Mouse (Mus musculus) olfactory bulb, adult 2 months (tissue): ENCODE results near the gene Shprh. TPM values are rescaled to one million over a fixed set of nuclear protein-coding genes. Genes with fewer than 3 reads are reported as not detected.
A peak's percentile ranks its signal among the peaks of the same experiment; 100 is the strongest.

Source experiments
- H3K27ac ChIP-seq: fragments of 200-500 bp; 2 replicates; pipeline ENCODE4 v1.5.1; 2012; ENCODE audit warnings: low read depth, low read length; ENCODE audit not compliant: insufficient read depth
- H3K4me1 ChIP-seq: fragments of 200-500 bp; 2 replicates; pipeline ENCODE4 v1.6.1; 2012; ENCODE audit warnings: low read length; ENCODE audit not compliant: control insufficient read depth, insufficient read depth
- H3K4me3 ChIP-seq: fragments of 200-500 bp; 2 replicates; pipeline ENCODE4 v1.5.1; 2012; ENCODE audit warnings: mild to moderate bottlenecking, low read depth, low read length, moderate library complexity; ENCODE audit not compliant: insufficient read depth
- CTCF ChIP-seq: fragments of 200-500 bp; IDR thresholded peaks from 2 replicates; pipeline ENCODE4 v1.5.1; 2012; ENCODE audit warnings: low read depth, mild to moderate bottlenecking, low read length, moderate library complexity; ENCODE audit not compliant: insufficient read depth
- POLR2A ChIP-seq: fragments of 200-500 bp; IDR thresholded peaks from 2 replicates; pipeline ENCODE4 v1.6.1; 2012; ENCODE audit warnings: mild to moderate bottlenecking, low read depth, low read length, moderate library complexity; ENCODE audit not compliant: insufficient read depth
- WGBS: fragments of 180-500 bp; shearing (Covaris S2); methylation state at CpG from one replicate; pipeline ENCODE4 v1.1.7; 2018; 5-methylcytosine and 5-hydroxymethylcytosine counted together
- polyA plus RNA-seq: library from polyadenylated mRNA; stranded (reverse); fragments of >200 nt; gene quantifications from 2 replicates; pipeline ENCODE4 v1.2.4, GENCODE M21; 2012; ENCODE audit warnings: low replicate concordance; ENCODE audit not compliant: missing spikeins, insufficient read depth, insufficient read length

The Shprh gene
- not detected in 2 replicates for polyA plus RNA-seq

- TF ChIP-seq POLR2A (peak; percentile 67; the same call in 1 of the 2 replicates), CTCF (no peak)
- H3K27ac ChIP-seq = peak within 1 kb of the TSS; percentile 41; the same call in 1 of the 2 replicates
Observed at GRCm38 (mm10) chr10:11148884-11149741, at the start of gene Shprh. TSS of gene Shprh (plus strand) at chr10:11149427.

GRCm38 (mm10) chr10:11121781-11122180 is 27.4 kb upstream of the Shprh start:
- TF ChIP-seq POLR2A (no peak), CTCF (no peak)
- 81% methylated on average over 2 of the region's 2 CpGs for WGBS
- no peak overlapping the region for H3K27ac ChIP-seq
- no peaks in the 10 kb centered on the region for H3K4me1 ChIP-seq
- no peak overlapping the region for H3K4me3 ChIP-seq

More at GRCm38 (mm10) chr10:11148884-11149741, at the start of gene Shprh:
- under 1% methylated on average over 60 of the region's 60 CpGs for WGBS
- peak within 1 kb of the TSS; percentile 89 for H3K4me3 ChIP-seq
- peaks cover 4% of the 10 kb centered on the region for H3K4me1 ChIP-seq

GRCm38 (mm10) chr10:11145580-11145979 is 3.6 kb upstream of the Shprh start:
- no peak overlapping the region for H3K4me3 ChIP-seq
- no peaks in the 10 kb centered on the region for H3K4me1 ChIP-seq
- H3K27ac ChIP-seq = no peak overlapping the region
- no peak for TF ChIP-seq CTCF
- no peak for TF ChIP-seq POLR2A

DNA sequence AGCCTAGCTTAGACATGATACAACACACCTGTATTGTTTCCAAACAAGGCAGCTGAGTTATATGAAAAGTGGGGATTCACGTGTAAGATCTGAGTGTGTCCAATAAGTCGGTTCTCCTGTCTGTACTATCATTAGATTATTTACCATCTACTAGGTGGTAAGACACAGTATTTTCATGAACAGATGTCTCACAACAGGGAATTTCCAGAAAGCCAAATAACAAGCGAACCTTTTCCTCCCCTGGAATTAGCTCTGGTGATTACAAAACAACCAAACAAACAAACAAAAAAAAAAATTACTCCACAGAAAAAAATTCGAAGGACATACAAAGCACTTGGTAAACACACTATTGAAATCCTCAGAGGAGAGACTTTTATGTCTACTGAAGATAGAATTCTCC is 781 bp upstream of the Shprh start:
- no peak overlapping the region for H3K27ac ChIP-seq
- H3K4me3 ChIP-seq = no peak overlapping the region
- H3K4me1 ChIP-seq = peaks cover 4% of the 10 kb centered on the region
- 48% methylated on average over 4 of the region's 4 CpGs for WGBS
- TF ChIP-seq POLR2A (no peak), CTCF (no peak)

- peaks cover 4% of the 10 kb centered on the region for H3K4me1 ChIP-seq
- TF ChIP-seq CTCF (no peak), POLR2A (no peak)
- WGBS = under 1% methylated on average over 20 of the region's 20 CpGs
Observed at GRCm38 (mm10) chr10:11149742-11150125, 507 bp downstream of the Shprh start.

DNA sequence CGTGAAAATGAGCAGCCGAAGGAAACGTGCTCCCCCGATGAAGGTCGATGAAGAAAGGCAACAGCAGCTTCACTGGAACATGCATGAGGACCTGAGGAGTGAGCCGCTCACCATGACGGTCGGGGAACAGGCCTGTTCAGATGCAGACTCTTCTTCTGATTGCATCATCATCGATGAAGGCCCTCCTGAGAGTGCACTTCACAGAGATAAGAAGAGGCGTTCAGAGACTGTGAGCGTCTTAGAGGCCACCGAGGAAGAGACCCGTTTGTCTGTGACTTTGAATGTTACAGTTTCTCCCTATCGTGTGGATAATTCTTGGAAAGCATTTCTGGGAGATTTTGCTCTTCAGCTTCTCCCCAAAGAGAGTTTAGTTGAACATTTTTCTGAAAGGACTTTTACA is 2.4 kb downstream of the Shprh start:
- 95% methylated on average over 14 of the region's 14 CpGs for WGBS
- Histone ChIP-seq H3K27ac (no peak overlapping the region), H3K4me1 (peaks cover 4% of the 10 kb centered on the region), H3K4me3 (no peak overlapping the region)
- TF ChIP-seq POLR2A (no peak), CTCF (no peak)

More at GRCm38 (mm10) chr10:11149742-11150125, 507 bp downstream of the Shprh start:
- Histone ChIP-seq H3K4me3 (peak overlapping the region; percentile 89), H3K27ac (peak overlapping the region; percentile 41; the same call in 1 of the 2 replicates)

GRCm38 (mm10) chr10:11157039-11157438 is 7.8 kb downstream of the Shprh start:
- no peak overlapping the region for H3K27ac ChIP-seq
- 80% methylated on average over 9 of the region's 9 CpGs for WGBS
- TF ChIP-seq CTCF (no peak), POLR2A (no peak)
- peaks cover 3% of the 10 kb centered on the region; the same call in 1 of the 2 replicates for H3K4me1 ChIP-seq
- no peak overlapping the region for H3K4me3 ChIP-seq

GRCm38 (mm10) chr10:11164537-11164936 is 15.3 kb downstream of the Shprh start:
- Histone ChIP-seq H3K4me1 (no peaks in the 10 kb centered on the region), H3K27ac (no peak overlapping the region), H3K4me3 (no peak overlapping the region)
- TF ChIP-seq CTCF (no peak), POLR2A (no peak)
- 76% methylated on average over 5 of the region's 5 CpGs for WGBS

DNA sequence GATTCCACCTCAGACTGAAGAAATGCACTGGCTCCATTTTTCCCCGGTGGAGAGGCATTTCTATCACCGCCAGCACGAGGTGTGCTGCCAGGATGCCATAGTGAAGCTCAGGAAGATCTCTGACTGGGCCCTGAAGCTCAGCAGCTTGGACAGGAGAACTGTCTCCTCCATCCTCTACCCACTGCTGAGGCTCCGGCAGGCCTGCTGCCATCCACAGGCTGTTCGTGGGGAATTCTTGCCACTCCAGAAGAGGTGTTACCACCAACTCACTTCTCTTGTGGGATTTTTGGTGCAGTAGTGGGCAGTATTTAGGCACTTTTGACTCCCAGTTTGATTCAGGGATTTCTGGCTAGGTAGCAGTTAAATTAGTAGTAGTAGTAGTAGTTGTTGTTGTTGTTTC is 21.0 kb downstream of the Shprh start:
- Histone ChIP-seq H3K4me3 (no peak overlapping the region), H3K27ac (no peak overlapping the region), H3K4me1 (no peaks in the 10 kb centered on the region)
- WGBS = 87% methylated on average over 5 of the region's 5 CpGs
- TF ChIP-seq CTCF (no peak), POLR2A (no peak)

GRCm38 (mm10) chr10:11171615-11172014 is 22.4 kb downstream of the Shprh start:
- WGBS = 85% methylated on average over 4 of the region's 4 CpGs
- no peak overlapping the region for H3K4me3 ChIP-seq
- no peak overlapping the region for H3K27ac ChIP-seq
- H3K4me1 ChIP-seq = no peaks in the 10 kb centered on the region
- TF ChIP-seq POLR2A (no peak), CTCF (no peak)
